Mouse (Mus musculus) left cerebral cortex, adult 18-20 months (tissue): ENCODE measurements around the gene Lonrf2. TPM values are rescaled to one million over a fixed set of nuclear protein-coding genes. Genes with fewer than 3 reads are reported as not detected.
A peak's percentile ranks its signal among the peaks of the same experiment; 100 is the strongest.

Source experiments
- DNase-seq, 2 experiments: peaks; one replicate each; pipeline ENCODE4 v3.0.0; 2021 to 2022; ENCODE audit warnings: low spot score in 2 of 2, mixed read lengths in 1 of 2
- long read RNA-seq, 2 experiments: library from polyadenylated mRNA; stranded (forward); transcript quantifications; one replicate each; pipeline ENCODE4 v2.0.0; 2021
- total RNA-seq, 2 experiments: library from RNA; stranded (reverse); gene quantifications; 2 replicates each; pipeline ENCODE4 v1.2.3; 2021

The Lonrf2 gene
- total RNA-seq: 100 to 1,000 TPM; 122 to 124 TPM
- long read RNA-seq, experiment 1, full-length matches to known transcripts: 16 of 34 reads
- long read RNA-seq, experiment 1, partial matches to known transcripts: 2 of 34 reads
- long read RNA-seq, experiment 1, other reads (novel, unspliced or antisense): 16 of 34 reads
- long read RNA-seq, experiment 2, full-length matches to known transcripts: 16 of 31 reads
- long read RNA-seq, experiment 2, partial matches to known transcripts: 2 of 31 reads
- long read RNA-seq, experiment 2, other reads (novel, unspliced or antisense): 13 of 31 reads

DNA sequence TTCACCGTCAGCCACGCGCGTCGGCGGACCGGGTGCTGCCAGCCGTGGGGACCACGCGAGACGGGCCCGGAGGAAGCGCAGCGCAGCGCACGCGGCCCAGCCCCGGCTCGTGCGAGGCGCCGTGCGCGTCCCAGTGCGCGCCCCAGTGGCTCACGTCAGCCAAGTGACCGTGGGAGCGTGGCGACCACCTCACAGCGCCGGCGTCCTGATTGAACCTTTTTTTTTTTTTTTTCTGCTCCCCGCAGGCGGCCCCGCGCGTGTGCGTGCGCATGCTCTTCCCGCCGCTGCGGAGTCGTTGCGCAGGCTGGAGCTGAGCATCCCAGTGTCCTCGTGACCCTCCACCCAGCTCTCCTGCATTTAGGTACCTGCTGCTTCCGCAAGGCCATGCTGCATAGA lies at the start of gene Lonrf2:
Lonrf2 (minus strand) TSS at position 235 of the 396 bp plus-strand sequence.
- DNase-seq: peak; percentile 70 to 87

GRCm38 (mm10) chr1:38885956-38886355 lies 49.4 kb upstream of the Lonrf2 start:
- DNase-seq: no peak

DNA sequence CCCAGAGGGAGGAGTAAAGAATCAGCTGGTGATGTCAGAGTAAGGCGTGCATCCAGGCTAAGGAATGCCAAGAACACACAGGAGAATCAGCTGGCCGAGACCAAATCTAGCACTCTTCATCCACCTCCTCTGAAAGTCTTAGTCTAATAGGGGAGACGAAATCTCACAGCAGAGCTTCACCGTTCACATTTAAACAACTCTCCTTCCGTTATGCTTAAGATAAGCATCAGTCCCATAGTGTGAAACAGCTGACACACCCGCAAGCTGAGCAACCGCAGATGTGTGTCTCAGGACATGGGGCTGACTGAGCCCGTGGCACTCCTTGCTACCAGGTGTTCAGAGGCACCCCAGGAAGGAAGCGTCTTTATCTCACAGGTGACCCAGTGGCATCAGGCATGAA lies 47.3 kb upstream of the Lonrf2 start:
- DNase-seq: no peak

GRCm38 (mm10) chr1:38882746-38883145 lies 46.2 kb upstream of the Lonrf2 start:
- no peak for DNase-seq

DNA sequence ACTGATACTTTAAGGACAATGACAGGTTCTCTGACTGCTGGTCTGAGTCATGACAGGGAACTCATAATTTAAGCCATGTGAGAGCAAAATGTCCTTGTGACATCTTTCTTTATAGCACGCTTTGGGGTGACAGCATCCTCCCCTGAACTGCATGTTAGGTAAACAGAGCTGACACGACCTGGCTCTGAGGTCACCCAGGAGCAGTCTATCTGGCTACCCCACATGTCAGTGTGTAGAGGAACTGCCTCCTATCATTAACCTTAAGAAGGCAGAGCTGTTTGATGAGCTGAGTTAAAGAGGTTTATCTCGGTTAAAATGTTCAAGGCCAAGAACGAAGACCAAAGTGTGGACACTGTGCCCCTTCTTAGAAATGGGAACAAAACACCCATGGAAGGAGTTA lies 44.9 kb upstream of the Lonrf2 start:
- DNase-seq: no peak

DNA sequence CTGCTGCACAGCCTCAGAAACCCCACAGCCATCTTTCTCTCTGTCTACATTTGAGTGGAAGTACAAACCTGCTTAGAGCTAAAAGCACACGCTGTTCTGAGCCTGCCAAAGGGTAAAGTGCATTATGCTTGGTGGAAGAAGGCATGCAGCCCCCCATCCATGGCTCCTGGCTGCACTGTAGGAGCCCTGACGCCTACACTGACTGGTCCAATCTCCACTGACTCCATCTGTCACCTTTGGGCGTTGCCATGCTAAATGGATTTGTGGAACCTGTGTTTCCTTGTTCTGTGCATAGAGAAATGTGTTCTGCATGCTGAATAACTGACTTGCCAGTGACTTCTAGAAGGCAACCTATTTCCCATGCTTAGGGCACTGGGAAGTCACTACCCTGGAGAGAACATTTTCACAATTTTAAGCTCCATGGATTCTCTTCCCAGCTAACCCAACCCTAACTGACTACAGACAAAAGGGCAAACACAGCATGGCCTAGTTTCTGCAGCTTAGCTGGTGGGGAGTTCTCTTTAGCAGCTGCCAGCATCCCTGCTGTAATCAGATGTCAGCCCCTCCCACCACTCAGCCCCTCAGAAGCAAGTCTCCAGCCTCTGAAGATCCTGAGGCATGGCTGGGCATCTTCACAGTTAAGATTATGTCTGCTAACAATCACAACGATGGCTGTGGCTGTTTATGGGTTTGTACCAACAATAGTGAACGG lies 40.3 kb upstream of the Lonrf2 start:
- no peak for DNase-seq

GRCm38 (mm10) chr1:38873911-38874310 lies 37.4 kb upstream of the Lonrf2 start:
- no peak for DNase-seq

DNA sequence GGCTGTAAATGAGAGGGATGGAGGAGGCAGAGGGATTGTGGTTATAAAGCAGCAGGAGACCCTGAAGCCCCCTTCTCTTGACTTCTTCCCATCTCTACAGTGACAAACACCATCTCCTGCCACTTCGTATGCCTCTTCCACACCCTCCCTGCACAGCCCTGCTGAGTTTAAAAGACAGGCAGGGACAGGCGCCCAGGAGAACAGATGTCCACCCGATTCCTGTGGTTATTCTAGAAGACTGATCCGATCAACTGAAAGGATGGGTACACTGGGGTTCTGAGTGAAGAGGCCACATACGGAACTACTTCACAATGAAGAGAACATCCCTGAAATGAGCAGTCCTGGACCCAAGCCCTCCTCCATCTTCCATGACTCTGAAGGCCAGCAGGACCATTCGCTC lies 35.3 kb upstream of the Lonrf2 start:
- no peak for DNase-seq

GRCm38 (mm10) chr1:38869398-38870195 lies 33.1 kb upstream of the Lonrf2 start:
- DNase-seq: no peak

DNA sequence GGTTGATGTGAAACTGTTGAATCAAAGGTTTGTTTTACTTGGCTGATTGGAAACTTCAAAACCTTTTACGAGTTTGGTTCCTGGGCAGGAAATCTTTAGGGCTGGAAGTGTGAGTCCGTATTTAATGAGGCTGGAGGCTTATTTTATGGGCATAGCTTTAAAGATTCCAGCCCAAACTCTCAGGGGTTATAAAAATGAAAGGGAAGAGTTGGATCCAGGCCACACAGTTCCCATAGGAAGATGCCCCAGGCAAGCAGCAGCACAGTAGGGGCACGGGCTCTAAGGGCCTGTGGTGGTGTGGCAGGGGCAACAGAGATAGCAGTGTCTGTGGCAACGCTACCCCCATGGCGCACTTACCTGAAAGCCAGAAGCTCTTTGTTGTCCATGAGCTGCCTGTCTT lies 29.7 kb upstream of the Lonrf2 start:
- no peak for DNase-seq

DNA sequence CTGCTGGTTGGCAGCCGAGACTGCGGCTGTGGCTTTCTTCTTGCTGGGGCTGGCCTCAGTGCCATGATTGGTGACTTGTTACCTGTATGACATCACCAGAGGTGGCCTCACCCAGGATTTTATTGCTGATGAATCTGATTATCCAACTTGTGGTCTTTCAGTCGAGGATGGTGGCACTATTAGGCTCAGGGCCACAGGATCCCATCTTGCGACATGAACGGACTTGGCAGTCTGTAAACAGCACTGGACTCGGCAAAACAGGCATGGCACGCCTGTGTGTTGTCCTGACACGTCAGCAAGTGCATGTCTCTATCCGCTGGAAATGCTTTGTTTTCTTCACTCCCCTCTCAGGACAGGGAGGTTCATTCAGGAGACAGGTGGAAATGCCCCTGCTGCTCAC lies 27.8 kb upstream of the Lonrf2 start:
- DNase-seq: no peak

GRCm38 (mm10) chr1:38862213-38862612 lies 25.7 kb upstream of the Lonrf2 start:
- peak; percentile 61 to 62 for DNase-seq

- no peak for DNase-seq
Measured at GRCm38 (mm10) chr1:38860867-38861524, 24.5 kb upstream of the Lonrf2 start.

GRCm38 (mm10) chr1:38860207-38860606 lies 23.7 kb upstream of the Lonrf2 start:
- DNase-seq: no peak

DNA sequence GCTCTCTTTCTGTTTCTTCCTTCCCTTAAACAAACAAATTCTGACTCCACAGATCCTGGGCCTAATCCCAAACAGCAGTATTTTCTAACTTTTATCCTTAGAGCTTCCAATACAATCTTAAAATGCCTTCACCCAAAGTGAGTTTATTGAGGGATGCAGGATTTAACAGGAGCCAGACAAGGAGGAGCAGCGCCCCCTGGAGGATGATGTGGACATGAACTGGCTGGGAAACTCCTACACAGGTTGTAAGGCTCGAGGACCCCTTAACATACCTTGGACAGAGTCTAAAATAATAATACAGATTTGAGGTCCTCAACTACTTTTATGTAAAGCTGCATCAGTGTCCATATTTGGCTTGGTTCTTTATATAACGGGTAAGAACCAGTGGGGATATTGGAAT lies 19.7 kb upstream of the Lonrf2 start:
- DNase-seq: peak; percentile 71 to 78

- no peak for DNase-seq
Measured at GRCm38 (mm10) chr1:38852250-38852649, 15.7 kb upstream of the Lonrf2 start.

- DNase-seq: no peak
Measured at GRCm38 (mm10) chr1:38850650-38851049, 14.1 kb upstream of the Lonrf2 start.

DNA sequence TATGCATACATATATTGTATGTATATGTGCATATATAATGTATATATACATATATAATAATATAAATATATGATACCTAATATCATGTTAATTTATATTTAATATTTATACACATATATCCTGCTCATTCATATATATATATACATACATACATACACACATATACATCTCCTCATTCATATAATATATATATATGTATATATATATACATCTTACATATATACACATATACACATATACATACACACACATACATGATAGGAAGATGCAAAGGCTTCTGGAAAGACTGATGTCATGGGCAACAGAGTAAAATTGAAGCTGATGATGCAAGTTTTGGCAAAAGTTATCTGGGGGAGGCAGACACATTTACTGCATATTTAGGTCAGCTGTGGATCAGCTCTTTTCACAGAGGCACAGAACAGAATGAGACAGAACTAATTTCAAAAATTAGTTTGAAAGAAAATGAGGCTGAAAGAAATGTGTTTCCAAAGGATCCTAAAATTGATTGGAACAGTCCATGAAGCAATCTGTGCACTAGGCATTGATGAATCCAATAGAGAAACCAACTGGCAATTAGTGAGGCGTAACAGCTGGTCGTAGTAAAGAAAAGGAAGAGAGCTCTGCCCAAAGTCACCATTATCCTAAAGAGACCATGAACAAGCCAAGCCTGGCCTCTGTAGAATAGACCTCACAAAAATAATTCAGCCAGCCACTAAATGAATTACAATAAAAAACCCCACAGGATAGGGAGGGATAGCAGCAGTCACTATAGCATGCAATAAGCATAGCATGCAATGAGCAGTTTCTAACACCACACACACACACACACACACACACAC lies 12.2 kb upstream of the Lonrf2 start:
- DNase-seq: no peak

DNA sequence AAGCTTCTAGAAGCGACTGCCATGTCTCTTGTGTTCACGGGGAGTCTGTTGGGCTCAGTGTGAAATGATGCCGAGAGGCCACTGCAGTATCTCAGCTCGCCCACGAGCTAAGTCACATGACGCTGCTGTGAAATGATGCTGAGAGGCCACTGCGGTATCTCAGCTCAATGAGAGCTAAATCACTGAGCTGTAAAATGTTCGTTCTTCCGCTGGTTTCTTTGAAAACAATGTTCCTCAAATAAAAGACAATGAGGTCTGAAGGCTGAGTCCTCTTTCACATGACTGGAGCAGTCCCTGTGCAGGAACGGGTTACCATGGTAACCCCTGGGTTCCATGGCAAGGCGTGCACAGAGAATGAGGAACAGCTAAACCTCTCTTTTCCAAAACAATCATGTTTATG lies 11.5 kb upstream of the Lonrf2 start:
- peak; percentile 53 to 67 for DNase-seq

GRCm38 (mm10) chr1:38843275-38843674 lies 6.8 kb upstream of the Lonrf2 start:
- DNase-seq: no peak

GRCm38 (mm10) chr1:38842861-38843260 lies 6.3 kb upstream of the Lonrf2 start:
- no peak for DNase-seq
